Mouse (Mus musculus) fat pad, adult 2 months (tissue): Measurements from ENCODE around the gene Garem2.
"Not testable (repeated sequence)": the region's sequence is repeated elsewhere in the genome, so short reads cannot be mapped to it uniquely, and the experiment has no call there.

Experiments
- DNase-seq: peaks from one replicate; pipeline ENCODE4 v3.0.0-alpha.2; 2011; ENCODE audit warnings: low read depth, low spot score; ENCODE audit errors: extremely low read depth

The Garem2 gene

GRCm38 (mm10) chr5:30104841-30105667 lies at the start of gene Garem2:
Gene Garem2, plus strand, starts transcription at chr5:30105161.
- DNase-seq, result no peak

GRCm38 (mm10) chr5:30058216-30058731 lies 46.7 kb upstream of the Garem2 start:
- DNase-seq, result no peak

- DNase-seq, result not testable (repeated sequence)
Measured at GRCm38 (mm10) chr5:30059607-30060006, 45.4 kb upstream of the Garem2 start.

GRCm38 (mm10) chr5:30067726-30068125 lies 37.2 kb upstream of the Garem2 start:
- DNase-seq, result no peak

- DNase-seq, result no peak
Measured at GRCm38 (mm10) chr5:30071677-30072076, 33.3 kb upstream of the Garem2 start.

GRCm38 (mm10) chr5:30072377-30072776 lies 32.6 kb upstream of the Garem2 start:
- DNase-seq, result no peak

- DNase-seq, result no peak
Measured at GRCm38 (mm10) chr5:30072825-30073821, 31.8 kb upstream of the Garem2 start, which contains the start of gene Tyms. Gene Tyms, minus strand, starts transcription at chr5:30073617.

GRCm38 (mm10) chr5:30092701-30093100 lies 12.3 kb upstream of the Garem2 start:
- no peak for DNase-seq

GRCm38 (mm10) chr5:30094399-30094798 lies 10.6 kb upstream of the Garem2 start:
- DNase-seq, result no peak

- no peak for DNase-seq
Measured at GRCm38 (mm10) chr5:30095731-30096130, 9.2 kb upstream of the Garem2 start.

GRCm38 (mm10) chr5:30098260-30098659 lies 6.7 kb upstream of the Garem2 start:
- DNase-seq, result no peak

- no peak for DNase-seq
Measured at GRCm38 (mm10) chr5:30103340-30103739, 1.6 kb upstream of the Garem2 start.

GRCm38 (mm10) chr5:30104339-30104738 lies 622 bp upstream of the Garem2 start:
- DNase-seq, result no peak

GRCm38 (mm10) chr5:30105668-30106300 lies 823 bp downstream of the Garem2 start, which contains the start of gene 3110082J24Rik:
Gene 3110082J24Rik, minus strand, starts transcription at chr5:30106086.
- DNase-seq, result no peak

- DNase-seq, result no peak
Measured at GRCm38 (mm10) chr5:30106756-30107155, 1.8 kb downstream of the Garem2 start.

GRCm38 (mm10) chr5:30107186-30107585 lies 2.2 kb downstream of the Garem2 start:
- DNase-seq, result no peak

GRCm38 (mm10) chr5:30107611-30108041 lies 2.7 kb downstream of the Garem2 start:
- no peak for DNase-seq

GRCm38 (mm10) chr5:30108233-30108632 lies 3.3 kb downstream of the Garem2 start:
- no peak for DNase-seq

GRCm38 (mm10) chr5:30109899-30110298 lies 4.9 kb downstream of the Garem2 start:
- no peak for DNase-seq

- no peak for DNase-seq
Measured at GRCm38 (mm10) chr5:30110371-30111060, 5.6 kb downstream of the Garem2 start.
